Mouse (Mus musculus) MN1 (cell line): ENCODE data around the gene Tmem203.
A peak's percentile ranks its signal among the peaks of the same experiment; 100 is the strongest.

Source experiments
- DNase-seq: peaks from one replicate; pipeline ENCODE4 v3.0.0-alpha.2; 2016; ENCODE audit warnings: low spot score

Gene Tmem203

GRCm38 (mm10) chr2:25263623-25264285 is 8.5 kb downstream of the Tmem203 start:
- no peak for DNase-seq

- DNase-seq, result no peak
Measured at GRCm38 (mm10) chr2:25264286-25264660, 9.0 kb downstream of the Tmem203 start.

- DNase-seq, result no peak
Measured at GRCm38 (mm10) chr2:25264851-25265250, 9.6 kb downstream of the Tmem203 start.

GRCm38 (mm10) chr2:25265897-25266656 is 10.8 kb downstream of the Tmem203 start:
- no peak for DNase-seq

GRCm38 (mm10) chr2:25266720-25267119 is 11.5 kb downstream of the Tmem203 start:
- DNase-seq, result no peak

GRCm38 (mm10) chr2:25267241-25267640 is 12.0 kb downstream of the Tmem203 start:
- no peak for DNase-seq

- no peak for DNase-seq
Measured at GRCm38 (mm10) chr2:25267746-25268309, 12.6 kb downstream of the Tmem203 start.

GRCm38 (mm10) chr2:25271827-25272511 is 16.7 kb downstream of the Tmem203 start, which contains the start of the genes Ssna1 and Anapc2:
TSS of gene Ssna1 (minus strand) at chr2:25272438.
TSS of gene Anapc2 (plus strand) at chr2:25272478.
- peak; percentile 97 for DNase-seq

GRCm38 (mm10) chr2:25272515-25272914 is 17.3 kb downstream of the Tmem203 start:
- no peak for DNase-seq

GRCm38 (mm10) chr2:25273010-25273409 is 17.8 kb downstream of the Tmem203 start:
- no peak for DNase-seq

- peak; percentile 86 for DNase-seq
Measured at GRCm38 (mm10) chr2:25278928-25279882, 24.0 kb downstream of the Tmem203 start.

GRCm38 (mm10) chr2:25285551-25285950 is 30.3 kb downstream of the Tmem203 start:
- DNase-seq, result no peak

- DNase-seq, result no peak
Measured at GRCm38 (mm10) chr2:25286314-25286713, 31.1 kb downstream of the Tmem203 start.

- DNase-seq, result peak; percentile 38
Measured at GRCm38 (mm10) chr2:25286837-25287636, 31.8 kb downstream of the Tmem203 start.

GRCm38 (mm10) chr2:25287927-25288649 is 32.8 kb downstream of the Tmem203 start, which contains the start of gene Tmem210:
TSS of gene Tmem210 (plus strand) at chr2:25288145.
- DNase-seq, result no peak

- DNase-seq, result no peak
Measured at GRCm38 (mm10) chr2:25288734-25289345, 33.6 kb downstream of the Tmem203 start.

GRCm38 (mm10) chr2:25289651-25290050 is 34.4 kb downstream of the Tmem203 start, which contains the start of gene Lrrc26:
TSS of gene Lrrc26 (plus strand) at chr2:25289915.
- peak; percentile 42 for DNase-seq

GRCm38 (mm10) chr2:25290101-25290815 is 35.0 kb downstream of the Tmem203 start:
- DNase-seq, result no peak

- DNase-seq, result no peak
Measured at GRCm38 (mm10) chr2:25290816-25291130, 35.5 kb downstream of the Tmem203 start.
